In the genomic region with DNA sequence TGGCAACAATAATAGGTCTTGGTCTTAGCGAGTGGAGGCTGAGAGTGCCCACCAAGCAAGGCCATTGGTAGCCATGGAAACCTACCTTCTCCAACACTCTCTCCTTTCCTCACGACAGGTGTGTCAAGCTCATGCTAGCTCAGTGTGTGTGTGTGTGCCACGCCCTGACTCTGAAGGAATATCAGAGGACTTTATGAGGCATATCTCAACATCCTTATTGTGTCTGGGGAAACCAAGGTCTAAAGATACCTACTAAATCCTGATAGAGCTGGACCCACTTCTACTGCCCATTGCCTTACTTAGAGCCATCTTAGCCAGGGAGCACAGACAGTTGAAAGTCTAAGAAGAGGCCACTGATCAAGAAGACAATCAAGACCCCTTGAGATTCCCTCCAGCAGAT, we compare ENCODE assay signal across 26 mouse cellular contexts. TPM values are rescaled to one million over a fixed set of nuclear protein-coding genes. Genes with fewer than 3 reads are reported as not detected.
DNase-seq lines count a peak whose midpoint lies in the region; ATAC-seq and TF ChIP-seq lines count a peak whose summit lies in the region.
"Had no signal": no experiment of that assay in that cellular context is flagged by ENCODE, and none has a peak within 500 bp of the region (broad histone marks: within the 10 kb centered on the region; RNA-seq: fewer than 3 reads in every experiment).

No protein-coding gene starts in this region.

- TF ChIP-seq EP300 in liver, embryonic 14.5 days (IDR thresholded peaks at IDR 0.05; ENCODE audit: low read depth), result no peak

- TF ChIP-seq CTCF in liver, embryonic 14.5 days (IDR thresholded peaks at IDR 0.05; ENCODE audit: low read depth), result no peak

- H3K36me3 ChIP-seq in intestine, embryonic 16.5 days (ENCODE audit: control insufficient read depth, insufficient read depth, low read length), result no peaks in the 10 kb centered on the region
- no peaks in the 10 kb centered on the region for H3K36me3 ChIP-seq in liver, embryonic 14.5 days (replicated peaks; ENCODE audit: control insufficient read depth, insufficient read depth, low read depth)
- H3K36me3 ChIP-seq in stomach, embryonic 16.5 days (ENCODE audit: control insufficient read depth, insufficient read depth, low read length), result no peaks in the 10 kb centered on the region
- H3K36me3 ChIP-seq: hindbrain, embryonic 15.5 days; kidney, embryonic 15.5 days; neural tube, embryonic 15.5 days had no signal

- H3K4me2 ChIP-seq in intestine, embryonic 16.5 days (ENCODE audit: low read depth, low read length), result no peak overlapping the region
- H3K4me2 ChIP-seq in liver, embryonic 14.5 days (ENCODE audit: low read depth), result peak overlapping the region; percentile 75
- H3K4me2 ChIP-seq in stomach, embryonic 16.5 days (ENCODE audit: low read depth, low read length), result no peak overlapping the region
- H3K4me2 ChIP-seq: forebrain, embryonic 13.5 days; heart, embryonic 11.5 days; hindbrain, embryonic 15.5 days; kidney, embryonic 15.5 days; midbrain, embryonic 11.5 days; neural tube, embryonic 15.5 days had no signal

- no peaks in the 10 kb centered on the region for H3K9me3 ChIP-seq in intestine, embryonic 16.5 days (ENCODE audit: control insufficient read depth, low read length)
- no peaks in the 10 kb centered on the region for H3K9me3 ChIP-seq in liver, embryonic 14.5 days (ENCODE audit: control insufficient read depth, low read length)
- H3K9me3 ChIP-seq in stomach, embryonic 16.5 days (replicated peaks; ENCODE audit: control insufficient read depth, low read length), result no peaks in the 10 kb centered on the region
- H3K9me3 ChIP-seq: forebrain, embryonic 13.5 days; hindbrain, embryonic 15.5 days; kidney, embryonic 15.5 days; neural tube, embryonic 15.5 days had no signal

- H3K27ac ChIP-seq in intestine, embryonic 16.5 days (ENCODE audit: low read length), result no peak overlapping the region
- H3K27ac ChIP-seq in liver, embryonic 14.5 days, result peak overlapping the region; percentile 86
- H3K27ac ChIP-seq in stomach, embryonic 16.5 days (ENCODE audit: low read length), result no peak overlapping the region
- H3K27ac ChIP-seq: forebrain, embryonic 13.5 days; gastrocnemius, adult 2 months; hindbrain, embryonic 15.5 days; kidney, embryonic 15.5 days; neural tube, embryonic 15.5 days had no signal

- 67% methylated on average over 3 of the region's 3 CpGs for WGBS in intestine, embryonic 16.5 days
- WGBS in liver, embryonic 14.5 days (ENCODE audit: insufficient replicate concordance), result 48% methylated on average over 3 of the region's 3 CpGs
- WGBS in stomach, embryonic 16.5 days, result 80% methylated on average over 3 of the region's 3 CpGs

- peak; percentile 23 for DNase-seq in c-Kit-positive CD71-positive TER-119-negative erythroid progenitor cells, embryonic 14.5 days (ENCODE audit: low read depth)
- DNase-seq in liver, embryonic 14.5 days (ENCODE audit: low read depth in 3 of 3, low spot score in 3 of 3), result peak; percentile 34 to 51 (median 45)
- no peak for DNase-seq in layer of hippocampus, postnatal 14 days (ENCODE audit: low spot score in 2 of 2)
- DNase-seq in cerebellum, adult 11-12 months, result no peak
- DNase-seq: adrenal gland, postnatal 10 days; cerebellum, adult 9-11 months; gastrocnemius, adult 2 months; kidney, adult 11 months; kidney, postnatal 36 days; layer of hippocampus, adult 9-11 months; lung, adult 18-20 months; lung, postnatal 10 days; thymus, postnatal 25 days had no signal

- H3K27me3 ChIP-seq in intestine, embryonic 16.5 days (replicated peaks; ENCODE audit: control insufficient read depth, insufficient read depth, low read length), result no peaks in the 10 kb centered on the region
- H3K27me3 ChIP-seq in liver, embryonic 14.5 days (ENCODE audit: control insufficient read depth, insufficient read depth, low read length), result no peaks in the 10 kb centered on the region; the same call in 1 of the 2 replicates
- H3K27me3 ChIP-seq in stomach, embryonic 16.5 days (ENCODE audit: control insufficient read depth, insufficient read depth, low read length), result no peaks in the 10 kb centered on the region
- H3K27me3 ChIP-seq: forebrain, embryonic 13.5 days; hindbrain, embryonic 15.5 days; kidney, embryonic 15.5 days; neural tube, embryonic 15.5 days had no signal

- H3K4me1 ChIP-seq in intestine, embryonic 16.5 days (ENCODE audit: control insufficient read depth, insufficient read depth, low read length), result peaks cover 4% of the 10 kb centered on the region; the same call in 1 of the 2 replicates
- peaks cover 54 to 67% of the 10 kb centered on the region in 2 experiments for H3K4me1 ChIP-seq in liver, embryonic 14.5 days (replicated peaks; ENCODE audit: control insufficient read depth in 2 of 2, insufficient read depth in 2 of 2, low read length in 1 of 2)
- H3K4me1 ChIP-seq in stomach, embryonic 16.5 days (ENCODE audit: control insufficient read depth, insufficient read depth, low read length), result peaks cover 14% of the 10 kb centered on the region
- H3K4me1 ChIP-seq: kidney, embryonic 15.5 days; neural tube, embryonic 15.5 days had no signal

- no peak overlapping the region for H3K4me3 ChIP-seq in intestine, embryonic 16.5 days (ENCODE audit: low read length)
- H3K4me3 ChIP-seq in liver, embryonic 14.5 days (ENCODE audit: insufficient read depth in 1 of 2, low read depth in 2 of 2, low read length in 2 of 2), result no peak overlapping the region; a peak in 1 of 4 replicates
- no peak overlapping the region for H3K4me3 ChIP-seq in stomach, embryonic 16.5 days (replicated peaks; ENCODE audit: low read length)
- H3K4me3 ChIP-seq: forebrain, embryonic 13.5 days; gastrocnemius, adult 2 months; hindbrain, embryonic 15.5 days; kidney, embryonic 15.5 days; neural tube, embryonic 15.5 days had no signal

- H3K9ac ChIP-seq in intestine, embryonic 16.5 days (ENCODE audit: low read depth, low read length), result no peak overlapping the region
- peak overlapping the region; percentile 51 for H3K9ac ChIP-seq in liver, embryonic 14.5 days (replicated peaks)
- H3K9ac ChIP-seq in stomach, embryonic 16.5 days (ENCODE audit: low read length), result no peak overlapping the region
- H3K9ac ChIP-seq: forebrain, embryonic 13.5 days; hindbrain, embryonic 15.5 days; kidney, embryonic 15.5 days; neural tube, embryonic 15.5 days had no signal

- ATAC-seq in intestine, embryonic 16.5 days, result peak; percentile 81
- ATAC-seq in liver, embryonic 14.5 days (ENCODE audit: insufficient read depth), result peak; percentile 66
- ATAC-seq in stomach, embryonic 16.5 days (ENCODE audit: insufficient read depth, low FRiP score), result 0 out of 2 replicates have a peak, but pooled peaks have one; percentile 1
- no peak for ATAC-seq in granulocyte monocyte progenitor cell, adult 5-6 weeks (replicated peaks; ENCODE audit: poor library complexity, severe bottlenecking)
- ATAC-seq: forebrain, embryonic 13.5 days had no signal

RNA-seq across cellular contexts. Expression of gene Muc5ac, which starts 18.3 kb away (rescaled TPM):
- polyA plus RNA-seq in intestine, embryonic 16.5 days (2015; fragmentation: Nextera tagmentation; extraction: Ambion mirVana), result not detected in 2 replicates
- not detected in 2 replicates for polyA plus RNA-seq in liver, embryonic 14.5 days (2012; rRNA removed)
- polyA plus RNA-seq in liver, embryonic 14.5 days (2014; fragmentation: Nextera tagmentation; extraction: Ambion mirVana), result not detected in 2 replicates
- polyA plus RNA-seq in stomach, embryonic 16.5 days (2015; fragmentation: Nextera tagmentation; extraction: Ambion mirVana), result 2.4 and 3.1 TPM in 2 replicates
- not detected for total RNA-seq in layer of hippocampus, postnatal 14 days (2021)
- total RNA-seq in granulocyte monocyte progenitor cell, adult 5-6 weeks (2014; fragmentation: Nextera tagmentation), result not detected in 2 replicates
- not detected in 2 replicates for total RNA-seq in granulocyte monocyte progenitor cell, adult 5-6 weeks (2017)
- total RNA-seq: adrenal gland, postnatal 10 days; gastrocnemius, adult 2 months; midbrain, postnatal 0 days had no signal
- polyA plus RNA-seq: embryonic facial prominence, embryonic 11.5 days; forebrain, embryonic 13.5 days; heart, embryonic 11.5 days; heart, postnatal 0 days; hindbrain, embryonic 15.5 days; kidney, embryonic 15.5 days; limb, embryonic 11.5 days; midbrain, embryonic 11.5 days; midbrain, postnatal 0 days; neural tube, embryonic 15.5 days had no signal

Comparison
In these comparisons a context has a peak if more than half of its experiments do, and no peak if none do; other contexts are left out.
1. DNase-seq: peak in c-Kit-positive CD71-positive TER-119-negative erythroid progenitor cells, embryonic 14.5 days (single experiment) and liver, embryonic 14.5 days (3 of 3); none in layer of hippocampus, postnatal 14 days (0 of 2) and cerebellum, adult 11-12 months (single experiment).